Mouse (Mus musculus) large intestine, adult 2 months (tissue): ENCODE data around the gene Abt1. TPM values are rescaled to one million over a fixed set of nuclear protein-coding genes. Genes with fewer than 3 reads are reported as not detected.

Experiments
- DNase-seq: peaks from one replicate; pipeline ENCODE4 v3.0.0-alpha.2; 2012; ENCODE audit warnings: low read depth, low spot score
- WGBS: fragments of 180-500 bp; shearing (Covaris S2); methylation state at CpG from one replicate; pipeline ENCODE4 v1.1.7; 2018; 5-methylcytosine and 5-hydroxymethylcytosine counted together
- polyA plus RNA-seq: library from polyadenylated mRNA; depleted of rRNA; stranded (reverse); fragments of >200 nt; gene quantifications from 2 replicates; pipeline ENCODE4 v1.2.3, GENCODE M21; 2012

Gene Abt1
- polyA plus RNA-seq, 1 experiment: 3.1 TPM

DNA sequence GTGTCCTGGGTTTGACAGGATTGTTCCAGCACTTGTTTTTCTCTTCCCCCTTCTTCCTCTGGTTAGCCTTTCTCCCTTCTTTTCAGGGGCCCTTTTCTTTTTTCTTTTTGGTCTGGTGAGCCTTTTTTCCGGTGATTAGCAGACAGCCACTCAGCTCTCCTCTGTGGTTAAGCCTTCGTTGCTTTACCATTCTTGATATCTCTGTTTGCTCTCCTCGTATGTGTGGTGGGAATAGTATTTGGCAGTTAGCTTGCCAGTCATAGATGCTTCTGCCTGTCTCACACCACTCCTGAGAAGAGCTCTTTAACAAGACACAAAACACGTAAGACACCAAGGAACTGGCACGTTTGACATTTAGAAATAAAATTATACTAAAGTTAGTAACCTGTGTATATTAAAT is 20.8 kb upstream of the Abt1 start:
- DNase-seq: no peak
- 60% methylated on average over 5 of the region's 5 CpGs for WGBS

DNA sequence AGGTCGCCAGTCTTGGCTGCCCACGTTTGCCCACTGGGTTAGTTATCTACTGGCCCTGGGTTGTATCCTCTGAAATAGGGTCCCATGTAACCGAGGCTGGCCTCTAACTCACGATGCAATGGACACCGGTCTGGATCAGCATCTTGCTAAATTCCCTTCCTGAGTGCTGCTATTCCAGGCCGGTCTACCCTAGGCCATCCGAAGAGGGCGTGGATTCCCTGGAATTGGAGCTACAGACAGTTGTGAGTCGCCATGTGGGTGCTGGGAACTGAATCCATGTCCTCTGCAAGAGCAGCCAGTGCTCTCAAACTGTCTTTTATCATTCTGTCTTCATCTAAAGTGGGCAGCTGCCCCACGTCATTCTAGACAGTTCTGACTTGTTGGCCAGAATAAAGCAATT is 16.2 kb upstream of the Abt1 start:
- 86% methylated on average over 10 of the region's 10 CpGs for WGBS
- DNase-seq: no peak

DNA sequence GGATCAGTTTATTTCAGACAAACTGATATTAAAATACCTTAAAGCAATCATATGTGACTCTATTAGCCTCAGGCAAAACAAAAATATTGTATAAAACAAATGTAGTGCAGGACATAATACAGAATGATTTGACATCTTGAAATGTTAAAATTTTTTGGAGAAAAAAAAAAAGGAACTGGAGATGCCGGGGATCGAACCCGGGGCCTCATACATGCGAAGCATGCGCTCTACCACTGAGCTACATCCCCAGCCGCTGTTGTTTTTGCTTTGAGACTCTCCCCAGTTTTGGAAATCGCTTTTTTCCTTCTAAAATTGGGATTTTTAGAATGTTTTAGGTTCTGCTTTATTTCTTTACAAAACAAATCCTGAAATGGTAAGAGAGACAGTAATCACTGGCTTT is 14.9 kb upstream of the Abt1 start:
- WGBS: under 1% methylated on average over 7 of the region's 7 CpGs
- DNase-seq: no peak

DNA sequence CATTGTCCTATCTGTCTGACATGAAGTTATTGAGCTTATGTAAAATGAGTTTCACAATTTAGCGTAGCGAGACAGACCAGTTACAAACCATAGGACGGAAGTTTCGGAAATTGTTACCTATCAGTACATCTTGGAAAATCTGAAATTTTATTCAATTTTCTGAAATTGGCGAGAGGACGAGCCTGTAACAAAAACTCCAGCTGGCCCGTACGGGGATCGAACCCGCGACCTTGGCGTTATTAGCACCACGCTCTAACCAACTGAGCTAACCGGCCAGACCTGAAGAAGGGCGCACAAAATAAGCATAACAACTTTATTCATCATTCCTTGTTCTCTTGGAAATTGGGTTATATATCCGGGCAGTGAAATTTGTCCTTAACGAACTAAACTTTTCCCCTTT is 14.2 kb upstream of the Abt1 start:
- under 1% methylated on average over 17 of the region's 17 CpGs for WGBS
- DNase-seq: no peak

GRCm38 (mm10) chr13:23436861-23437822 is 13.5 kb upstream of the Abt1 start:
- under 1% methylated on average over 32 of the region's 32 CpGs for WGBS
- DNase-seq: no peak

GRCm38 (mm10) chr13:23436231-23436661 is 12.6 kb upstream of the Abt1 start:
- no peak for DNase-seq
- WGBS: 2% methylated on average over 11 of the region's 11 CpGs

DNA sequence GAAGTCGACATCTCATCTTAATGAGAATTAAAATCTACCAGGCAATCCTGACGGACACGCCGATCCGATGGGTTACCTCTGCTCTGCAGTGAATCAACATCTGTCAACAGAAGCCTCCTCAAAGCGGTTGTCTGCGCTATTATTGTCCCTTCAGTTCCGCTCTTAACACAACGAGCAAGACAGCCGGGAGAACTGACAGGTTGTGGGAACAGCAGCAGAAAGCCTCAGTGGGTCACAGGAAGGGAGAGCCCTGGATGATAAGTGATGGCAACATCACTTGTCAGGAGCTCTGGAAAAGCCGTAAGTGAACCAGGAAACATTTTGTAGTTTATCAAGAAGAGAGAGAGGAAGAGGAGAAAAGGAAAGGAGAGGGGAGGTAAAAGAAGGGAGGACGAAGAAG is 12.0 kb upstream of the Abt1 start:
- 9% methylated on average over 12 of the region's 12 CpGs for WGBS
- no peak for DNase-seq

DNA sequence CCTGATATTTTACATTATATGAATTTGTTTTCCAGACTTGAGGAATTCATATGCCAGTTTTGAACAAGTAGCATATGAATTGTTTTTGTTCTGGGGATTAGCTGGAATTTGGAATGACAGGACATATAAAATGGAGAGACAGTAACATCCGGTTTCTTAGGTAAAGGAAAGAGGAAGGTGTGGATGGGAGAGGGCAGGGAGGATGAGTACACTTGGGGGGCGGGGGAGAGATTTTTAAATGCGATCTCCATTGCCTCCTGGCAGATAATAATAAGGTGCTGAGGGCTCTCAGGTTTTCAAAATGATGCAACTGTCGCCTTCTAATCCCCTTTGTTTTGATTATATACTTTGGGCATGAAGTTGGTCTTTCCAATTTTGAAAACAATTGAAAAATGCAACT is 11.6 kb upstream of the Abt1 start:
- DNase-seq: no peak
- 45% methylated on average over 4 of the region's 4 CpGs for WGBS

DNA sequence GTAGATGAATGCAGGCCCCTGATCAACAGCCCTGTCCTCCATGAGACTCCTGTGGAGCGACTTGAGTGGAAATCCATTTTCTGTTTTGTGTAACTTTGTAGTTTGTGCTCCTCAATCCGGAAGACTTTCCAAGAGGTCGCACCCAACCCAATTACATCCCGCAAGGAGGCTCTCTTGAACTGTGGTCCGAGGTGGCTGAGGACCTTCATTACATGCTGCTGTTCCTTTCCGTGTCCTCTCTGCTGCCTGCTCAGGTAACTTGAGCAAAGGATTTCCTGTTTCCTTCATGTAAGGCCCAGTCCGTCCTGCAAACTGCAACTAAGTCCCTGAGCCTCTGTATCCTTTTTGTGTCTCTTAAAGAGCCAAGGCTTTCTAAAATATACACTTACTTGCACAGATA is 10.8 kb upstream of the Abt1 start:
- WGBS: 33% methylated on average over 7 of the region's 7 CpGs
- DNase-seq: no peak

GRCm38 (mm10) chr13:23433801-23434200 is 10.1 kb upstream of the Abt1 start:
- no peak for DNase-seq
- WGBS: 66% methylated on average over 5 of the region's 5 CpGs

DNA sequence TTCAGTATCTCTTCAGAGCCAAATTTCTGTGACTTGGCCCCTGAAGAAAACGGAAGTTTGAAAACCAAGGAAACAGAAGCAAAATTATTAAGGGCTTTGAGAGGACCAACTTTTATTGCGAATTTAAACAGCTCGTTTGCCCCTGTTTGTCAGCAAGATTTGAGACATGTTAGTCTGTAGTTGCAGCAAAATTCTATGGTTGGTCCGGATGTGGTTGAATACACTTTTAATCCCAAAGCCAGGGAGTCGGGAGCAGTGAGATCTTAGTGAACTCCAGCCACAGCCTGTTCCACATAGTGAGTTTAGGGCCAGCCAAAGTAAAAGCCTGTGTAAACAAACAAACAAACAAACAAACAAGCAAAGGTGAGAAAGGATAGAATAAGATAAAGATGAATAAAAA is 9.5 kb upstream of the Abt1 start:
- 7% methylated on average over 5 of the region's 5 CpGs for WGBS
- DNase-seq: no peak

- under 1% methylated on average over 28 of the region's 28 CpGs for WGBS
- no peak for DNase-seq
Measured at GRCm38 (mm10) chr13:23432562-23433201, 9.0 kb upstream of the Abt1 start.

GRCm38 (mm10) chr13:23431351-23431771 is 7.7 kb upstream of the Abt1 start:
- DNase-seq: no peak

DNA sequence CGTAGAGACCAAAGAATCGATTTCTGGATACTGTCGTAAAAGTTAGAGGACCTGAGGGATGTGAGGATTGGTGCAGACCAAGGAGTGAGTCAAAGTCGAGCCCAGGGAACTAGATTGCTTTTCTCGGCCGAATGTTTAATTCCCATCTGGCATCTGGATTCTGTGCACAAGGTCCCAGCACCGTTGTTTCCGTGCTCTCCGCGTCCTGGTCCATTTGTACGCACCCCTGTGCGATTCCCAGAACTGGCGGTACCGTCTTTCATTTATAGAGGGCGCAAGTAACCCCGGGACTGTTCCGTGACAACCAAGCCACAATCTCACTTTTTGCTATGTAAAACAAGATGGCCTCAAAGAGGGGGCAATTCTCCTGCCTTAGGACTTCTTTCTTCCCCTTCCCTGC is 7.1 kb upstream of the Abt1 start:
- under 1% methylated on average over 17 of the region's 17 CpGs for WGBS

More at GRCm38 (mm10) chr13:23431351-23431771, 7.7 kb upstream of the Abt1 start:
- under 1% methylated on average over 15 of the region's 15 CpGs for WGBS

DNA sequence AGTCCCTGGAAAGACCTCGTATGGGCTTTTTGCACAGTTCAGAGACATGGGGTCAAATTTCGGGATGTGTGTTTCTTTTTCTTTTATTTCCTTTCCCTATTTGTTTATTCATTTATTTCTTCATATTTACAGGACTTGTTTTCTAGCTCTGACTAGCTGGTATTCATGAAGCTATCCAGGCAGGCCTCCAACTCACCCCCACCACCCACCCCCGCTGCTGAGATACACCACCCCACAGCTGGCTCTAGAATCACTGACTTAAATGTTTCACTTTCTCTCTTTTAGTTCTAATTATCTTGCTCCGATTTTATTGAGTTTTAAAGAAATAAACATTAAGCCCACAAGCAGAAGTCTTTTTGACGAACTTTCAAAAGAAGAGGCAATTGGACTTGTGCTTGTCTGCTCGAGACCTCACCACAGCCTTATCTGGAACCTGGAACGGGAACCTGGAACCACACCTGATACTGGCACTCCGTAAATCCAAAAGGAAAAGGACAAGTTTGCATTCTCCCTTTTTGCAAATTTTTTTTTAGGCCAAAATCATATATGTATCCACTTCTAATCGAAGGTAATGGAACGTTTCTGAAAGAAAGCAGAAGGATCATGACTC is 6.2 kb upstream of the Abt1 start:
- no peak for DNase-seq

More for the DNA sequence above, 7.1 kb upstream of the Abt1 start:
- no peak for DNase-seq

DNA sequence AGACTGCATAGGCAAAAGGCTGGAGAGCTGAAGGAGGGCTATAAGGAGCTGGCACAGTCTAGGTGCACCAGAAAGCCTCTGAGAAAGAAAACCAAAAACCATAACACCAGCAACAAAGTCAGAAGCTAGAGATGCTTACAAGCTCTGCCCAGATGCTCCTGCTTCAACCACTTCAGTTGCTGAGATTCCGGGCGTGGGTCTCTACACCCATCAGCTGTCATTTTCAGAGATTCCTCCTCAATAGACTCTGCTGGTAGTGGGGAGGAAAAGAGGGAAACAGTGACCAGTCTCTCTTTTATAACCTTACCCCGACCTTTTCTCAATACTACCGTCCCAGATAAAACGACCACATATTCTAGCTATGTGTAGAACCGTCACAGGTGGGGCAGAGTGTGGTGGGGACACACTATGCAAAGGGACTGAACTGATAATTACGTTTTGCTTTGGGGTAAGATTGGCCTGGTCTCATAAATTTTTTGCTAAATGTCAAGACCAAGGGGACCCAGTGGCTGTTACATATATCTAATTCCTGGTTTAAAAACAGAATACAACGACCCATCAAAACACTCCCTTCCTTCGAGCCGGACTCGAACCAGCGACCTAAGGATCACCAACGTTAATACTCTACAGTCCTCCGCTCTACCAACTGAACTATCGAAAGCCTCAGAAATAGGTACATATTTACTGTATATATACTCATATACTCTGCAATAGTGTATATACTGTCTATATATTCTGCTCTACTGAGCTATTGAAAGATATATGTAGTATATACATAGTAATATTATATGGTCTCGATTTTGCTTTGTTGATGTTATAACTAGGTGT is 4.7 kb upstream of the Abt1 start:
- 76% methylated on average over 16 of the region's 16 CpGs for WGBS
- no peak for DNase-seq

More for the DNA sequence above, 6.2 kb upstream of the Abt1 start:
- 24% methylated on average over 10 of the region's 10 CpGs for WGBS

GRCm38 (mm10) chr13:23427401-23427910 is 3.8 kb upstream of the Abt1 start:
- 76% methylated on average over 10 of the region's 10 CpGs for WGBS
- no peak for DNase-seq

- DNase-seq: no peak
- WGBS: 42% methylated on average over 14 of the region's 14 CpGs
Measured at GRCm38 (mm10) chr13:23426922-23427321, 3.3 kb upstream of the Abt1 start.

DNA sequence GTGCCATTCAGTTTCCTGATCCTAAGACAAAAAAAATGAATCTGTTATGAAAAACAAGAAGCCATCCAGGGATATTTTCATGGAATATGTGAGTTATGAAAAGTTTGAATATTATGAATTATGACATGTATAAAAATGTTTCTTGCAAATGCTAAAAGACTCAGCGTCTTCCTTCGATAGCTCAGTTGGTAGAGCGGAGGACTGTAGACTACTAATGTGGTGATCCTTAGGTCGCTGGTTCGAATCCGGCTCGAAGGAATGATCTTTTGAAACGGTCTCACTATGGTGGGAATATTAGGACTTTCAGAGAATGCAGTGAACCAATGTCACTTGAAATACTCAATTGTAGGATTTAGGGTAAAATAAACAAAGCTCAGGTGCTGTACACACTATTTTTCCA is 2.7 kb upstream of the Abt1 start:
- no peak for DNase-seq
- WGBS: 55% methylated on average over 8 of the region's 8 CpGs
